Mouse (Mus musculus) stomach, embryonic 16.5 days (tissue): ENCODE measurements around the gene Cemip. TPM values are rescaled to one million over a fixed set of nuclear protein-coding genes. Genes with fewer than 3 reads are reported as not detected.
A peak's percentile ranks its signal among the peaks of the same experiment; 100 is the strongest.

ENCODE experiments used
- ATAC-seq: fragments of 200-750 bp; cut with Nextera tagmentation; 2 replicates; pipeline ENCODE4 v1.8.0; 2017; ENCODE audit warnings: moderate number of reproducible peaks, moderate TSS enrichment; ENCODE audit not compliant: insufficient read depth, low FRiP score
- H3K27ac ChIP-seq: fragments of 300-500 bp; sonication (generic); 2 replicates; pipeline ENCODE4 v1.5.1; 2014; ENCODE audit warnings: low read length
- H3K27me3 ChIP-seq: fragments of 300-500 bp; sonication (generic); 2 replicates; pipeline ENCODE4 v1.6.1; 2014; ENCODE audit warnings: low read length, control low read depth, mixed read lengths; ENCODE audit not compliant: control insufficient read depth, insufficient read depth
- H3K36me3 ChIP-seq: fragments of 300-500 bp; sonication (generic); 2 replicates; pipeline ENCODE4 v1.6.1; 2014; ENCODE audit warnings: low read length; ENCODE audit not compliant: control insufficient read depth, insufficient read depth
- H3K4me1 ChIP-seq: fragments of 300-500 bp; sonication (generic); 2 replicates; pipeline ENCODE4 v1.6.1; 2014; ENCODE audit warnings: low read length, control low read depth, mixed read lengths; ENCODE audit not compliant: control insufficient read depth, insufficient read depth
- H3K4me2 ChIP-seq: fragments of 300-500 bp; sonication (generic); 2 replicates; pipeline ENCODE4 v1.6.1; 2014; ENCODE audit warnings: low read depth, low read length, mixed read lengths
- H3K4me3 ChIP-seq: fragments of 300-500 bp; sonication (generic); replicated peaks from 2 replicates; pipeline ENCODE4 v1.5.1; 2014; ENCODE audit warnings: mild to moderate bottlenecking, low read length
- H3K9ac ChIP-seq: fragments of 300-500 bp; sonication (generic); 2 replicates; pipeline ENCODE4 v1.6.1; 2014; ENCODE audit warnings: low read length
- H3K9me3 ChIP-seq: fragments of 300-500 bp; sonication (generic); replicated peaks from 2 replicates; pipeline ENCODE4 v1.6.1; 2016; ENCODE audit warnings: low read length, control low read depth; ENCODE audit not compliant: control insufficient read depth
- WGBS: fragments of 180-500 bp; shearing (Covaris S2); extraction: QIAGEN DNeasy Blood & Tissue Kit; methylation state at CpG from one replicate; pipeline ENCODE4 v1.1.7; 2014; 5-methylcytosine and 5-hydroxymethylcytosine counted together
- polyA plus RNA-seq: library from polyadenylated mRNA; unstranded; fragments of >200 nt; fragmentation: Nextera tagmentation; extraction: Ambion mirVana; gene quantifications from 2 replicates; pipeline ENCODE4 v1.2.1, GENCODE M21; 2015

Cemip gene
- polyA plus RNA-seq, 1 experiment from 2014 or later = 0.50 TPM

GRCm38 (mm10) chr7:83941701-83942101 is 144.6 kb downstream of the Cemip start:
- Histone ChIP-seq H3K4me3 (no peak overlapping the region), H3K36me3 (no peaks in the 10 kb centered on the region), H3K4me2 (no peak overlapping the region), H3K27me3 (no peaks in the 10 kb centered on the region), H3K9me3 (no peaks in the 10 kb centered on the region), H3K9ac (no peak overlapping the region), H3K27ac (no peak overlapping the region), H3K4me1 (no peaks in the 10 kb centered on the region)
- ATAC-seq = no peak
- 81% methylated on average over 8 of the region's 8 CpGs for WGBS

GRCm38 (mm10) chr7:83940136-83940535 is 146.2 kb downstream of the Cemip start:
- Histone ChIP-seq H3K36me3 (no peaks in the 10 kb centered on the region), H3K27me3 (no peaks in the 10 kb centered on the region), H3K4me1 (no peaks in the 10 kb centered on the region), H3K9me3 (no peaks in the 10 kb centered on the region), H3K4me2 (no peak overlapping the region), H3K9ac (no peak overlapping the region), H3K27ac (0 out of 2 replicates have a peak overlapping the region, but pooled peaks have one; percentile 16), H3K4me3 (no peak overlapping the region)
- ATAC-seq = peak; percentile 74; the same call in 1 of the 2 replicates
- WGBS = 54% methylated on average over 2 of the region's 2 CpGs

DNA sequence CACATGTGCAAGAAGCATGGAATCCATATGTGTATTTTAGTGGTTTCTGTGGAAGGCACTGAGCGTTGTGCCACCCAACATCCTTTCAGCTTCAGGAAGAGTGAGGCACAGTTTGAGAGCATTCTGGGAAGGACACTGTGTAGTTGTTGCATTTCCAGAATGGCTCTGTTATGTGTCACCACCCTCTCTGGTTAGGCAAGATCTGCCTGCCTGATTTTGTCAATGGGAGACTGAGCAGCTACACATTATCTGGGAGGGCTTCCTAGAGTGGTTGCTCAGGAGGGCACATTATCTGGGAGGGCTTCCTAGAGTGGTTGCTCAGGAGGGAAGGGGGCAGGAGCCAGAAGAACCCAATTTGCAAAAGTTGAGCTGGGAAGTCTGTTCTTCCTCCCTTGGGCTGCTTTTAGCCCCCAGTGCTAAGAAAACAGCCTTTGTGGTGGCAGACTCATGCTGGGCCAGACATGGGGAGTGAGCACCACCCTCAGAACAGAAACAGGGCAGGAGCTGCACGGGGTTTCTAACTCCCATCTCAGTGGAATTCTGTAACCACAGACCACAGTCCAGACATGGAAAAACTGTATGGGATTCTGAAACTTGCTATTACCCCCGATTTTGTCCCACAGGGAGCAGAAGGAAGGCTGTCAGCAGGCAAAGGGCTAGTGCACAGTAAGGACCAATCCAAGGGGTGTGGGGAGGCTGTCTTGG is 147.1 kb downstream of the Cemip start:
- Histone ChIP-seq H3K4me1 (no peaks in the 10 kb centered on the region), H3K27ac (no peak overlapping the region; the same call in 1 of the 2 replicates), H3K27me3 (no peaks in the 10 kb centered on the region), H3K4me3 (no peak overlapping the region), H3K9ac (no peak overlapping the region), H3K9me3 (no peaks in the 10 kb centered on the region), H3K4me2 (no peak overlapping the region), H3K36me3 (no peaks in the 10 kb centered on the region)
- 76% methylated on average over 3 of the region's 3 CpGs for WGBS
- no peak for ATAC-seq

- Histone ChIP-seq H3K4me2 (no peak overlapping the region), H3K4me3 (no peak overlapping the region), H3K27ac (no peak overlapping the region), H3K4me1 (no peaks in the 10 kb centered on the region), H3K36me3 (no peaks in the 10 kb centered on the region), H3K9me3 (no peaks in the 10 kb centered on the region), H3K27me3 (no peaks in the 10 kb centered on the region), H3K9ac (no peak overlapping the region)
- WGBS = 31% methylated on average over 3 of the region's 3 CpGs
- ATAC-seq = no peak
Observed at GRCm38 (mm10) chr7:83921637-83922036, 164.7 kb downstream of the Cemip start.

- H3K27me3 ChIP-seq = no peaks in the 10 kb centered on the region
- H3K9ac ChIP-seq = no peak overlapping the region
- H3K4me3 ChIP-seq = no peak overlapping the region
- no peaks in the 10 kb centered on the region for H3K36me3 ChIP-seq
- no peak overlapping the region for H3K4me2 ChIP-seq
- no peaks in the 10 kb centered on the region for H3K4me1 ChIP-seq
- no peaks in the 10 kb centered on the region for H3K9me3 ChIP-seq
- 68% methylated on average over 4 of the region's 4 CpGs for WGBS
- no peak for ATAC-seq
- no peak overlapping the region for H3K27ac ChIP-seq
Observed at GRCm38 (mm10) chr7:83920241-83920640, 166.1 kb downstream of the Cemip start.

- H3K9ac ChIP-seq = no peak overlapping the region
- H3K27ac ChIP-seq = no peak overlapping the region
- no peaks in the 10 kb centered on the region for H3K9me3 ChIP-seq
- ATAC-seq = no peak
- no peaks in the 10 kb centered on the region for H3K4me1 ChIP-seq
- no peaks in the 10 kb centered on the region for H3K27me3 ChIP-seq
- 3% methylated on average over 3 of the region's 3 CpGs for WGBS
- no peaks in the 10 kb centered on the region for H3K36me3 ChIP-seq
- H3K4me2 ChIP-seq = no peak overlapping the region
- H3K4me3 ChIP-seq = no peak overlapping the region
Observed at GRCm38 (mm10) chr7:83914566-83914965, 171.7 kb downstream of the Cemip start.

GRCm38 (mm10) chr7:83913995-83914394 is 172.3 kb downstream of the Cemip start:
- ATAC-seq = no peak
- 75% methylated on average over 9 of the region's 9 CpGs for WGBS
- Histone ChIP-seq H3K4me1 (no peaks in the 10 kb centered on the region), H3K4me2 (no peak overlapping the region), H3K27ac (no peak overlapping the region), H3K9ac (no peak overlapping the region), H3K27me3 (no peaks in the 10 kb centered on the region), H3K9me3 (no peaks in the 10 kb centered on the region), H3K4me3 (no peak overlapping the region), H3K36me3 (no peaks in the 10 kb centered on the region)

DNA sequence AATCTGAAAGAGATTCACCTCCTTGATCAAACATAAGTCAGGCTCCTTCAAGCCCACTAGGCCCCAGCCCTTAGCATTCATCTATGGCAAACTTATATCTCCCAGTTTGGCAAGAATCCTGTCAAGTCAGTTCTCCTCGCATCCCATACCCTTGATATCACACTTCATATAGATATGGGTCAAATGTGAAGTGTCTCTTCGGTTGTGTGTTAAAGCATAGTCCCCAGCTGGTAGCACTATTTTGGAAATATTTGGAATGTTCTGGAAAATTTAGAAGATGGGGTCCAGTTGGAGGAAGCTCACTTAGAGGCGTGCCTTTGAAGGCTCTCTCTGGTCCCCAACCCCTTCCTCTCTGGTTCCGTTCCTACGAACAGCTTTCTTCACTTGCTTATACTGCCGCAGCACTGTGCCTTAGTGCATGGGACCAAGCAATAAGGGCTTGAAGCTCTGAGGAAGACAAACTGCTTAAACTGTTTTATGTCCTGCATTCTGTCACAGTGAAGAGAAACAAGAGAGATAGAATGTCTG is 172.8 kb downstream of the Cemip start:
- H3K27me3 ChIP-seq = no peaks in the 10 kb centered on the region
- H3K4me3 ChIP-seq = no peak overlapping the region
- no peak overlapping the region for H3K9ac ChIP-seq
- 87% methylated on average over 6 of the region's 6 CpGs for WGBS
- H3K36me3 ChIP-seq = no peaks in the 10 kb centered on the region
- no peak overlapping the region for H3K4me2 ChIP-seq
- H3K27ac ChIP-seq = no peak overlapping the region
- no peaks in the 10 kb centered on the region for H3K9me3 ChIP-seq
- no peak for ATAC-seq
- H3K4me1 ChIP-seq = no peaks in the 10 kb centered on the region

- no peak overlapping the region for H3K27ac ChIP-seq
- no peak overlapping the region for H3K9ac ChIP-seq
- no peaks in the 10 kb centered on the region for H3K4me1 ChIP-seq
- H3K4me2 ChIP-seq = no peak overlapping the region
- no peaks in the 10 kb centered on the region for H3K9me3 ChIP-seq
- no peak overlapping the region for H3K4me3 ChIP-seq
- no peaks in the 10 kb centered on the region for H3K36me3 ChIP-seq
- 66% methylated on average over 3 of the region's 3 CpGs for WGBS
- ATAC-seq = no peak
- no peaks in the 10 kb centered on the region for H3K27me3 ChIP-seq
Observed at GRCm38 (mm10) chr7:83911909-83912308, 174.4 kb downstream of the Cemip start.
